Mouse (Mus musculus) CD4-positive naive resting alpha-beta T cell, adult 76 days (primary cell): ENCODE results near the gene Chrna10. TPM values are rescaled to one million over a fixed set of nuclear protein-coding genes. Genes with fewer than 3 reads are reported as not detected.

Experiments used
- total RNA-seq: library from RNA; stranded (reverse); gene quantifications from one replicate; pipeline ENCODE4 v1.2.4, GENCODE M21; 2023

The Chrna10 gene
- not detected for total RNA-seq

DNA sequence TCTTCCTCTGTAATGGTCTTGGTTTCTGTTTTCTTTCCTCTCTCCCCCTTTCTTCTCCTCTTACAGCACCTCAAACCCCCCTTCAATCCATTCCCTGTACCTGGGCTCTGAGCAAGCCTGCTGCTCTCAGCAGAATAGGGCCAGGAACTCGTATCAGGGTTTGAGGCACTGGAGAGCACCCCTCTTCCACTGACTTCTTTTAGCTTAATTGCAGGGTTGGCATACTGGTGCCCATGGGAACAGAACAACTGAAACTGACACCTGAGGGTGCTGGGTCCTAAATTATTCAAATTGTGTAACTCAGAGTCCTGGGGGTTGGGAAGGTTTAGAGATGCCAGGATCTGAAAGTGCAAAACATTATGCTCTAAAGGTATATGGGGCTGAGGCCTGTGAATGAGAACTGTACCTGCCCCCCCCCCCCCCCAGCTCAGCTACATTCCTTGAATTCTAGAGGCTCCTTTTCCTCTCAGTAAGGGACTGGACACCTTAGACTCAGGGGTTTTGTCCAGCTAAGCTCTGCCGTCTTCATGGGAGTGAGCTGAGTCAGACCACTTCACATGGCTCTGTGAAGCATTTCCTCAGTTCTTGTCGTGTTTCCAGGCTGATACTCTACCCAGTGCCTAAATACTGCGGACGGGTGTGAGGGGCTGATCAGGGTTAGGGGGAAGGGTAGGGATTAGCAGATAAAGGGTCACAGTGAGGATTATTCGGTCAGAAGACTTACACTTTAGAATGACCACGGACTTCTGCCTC is at the start of gene Chrna10:
TSS of gene Chrna10 (minus strand) at position 250 of the 753 bp plus-strand sequence.

GRCm38 (mm10) chr7:102109171-102109570 is 7.5 kb downstream of the Chrna10 start, which contains the start of gene Art5:
Art5 (minus strand) TSS chr7:102109489.

GRCm38 (mm10) chr7:102101487-102101886 is 15.1 kb downstream of the Chrna10 start, which contains the start of gene Art1:
Art1 (plus strand) TSS chr7:102101743.

GRCm38 (mm10) chr7:102082816-102083215 is 33.8 kb downstream of the Chrna10 start, which contains the start of gene Trpc2:
Trpc2 (plus strand) TSS chr7:102083116.

GRCm38 (mm10) chr7:102065046-102065891 is 51.4 kb downstream of the Chrna10 start, which contains the start of the genes Rnf121, Xndc1 and Xntrpc:
Rnf121 (minus strand) TSS chr7:102065469.
Xndc1 (plus strand) TSS chr7:102065511.
Xntrpc (plus strand) TSS chr7:102065713.

Other genes with a start within 250 kb of the Chrna10 start
- not detected for gene Folr1, start 246.0 kb downstream of the Chrna10 start, total RNA-seq
- 56.0 TPM for gene Lamtor1, start 210.9 kb downstream of the Chrna10 start, total RNA-seq
- gene Tomt, start 210.5 kb downstream of the Chrna10 start, total RNA-seq, result not detected
- gene Lrrc51, start 182.9 kb downstream of the Chrna10 start, total RNA-seq, result 0.91 TPM
- gene Numa1, start 182.7 kb downstream of the Chrna10 start, total RNA-seq, result 296 TPM
- gene Il18bp, start 98.1 kb downstream of the Chrna10 start, total RNA-seq, result 10.1 TPM
- 28.5 TPM for gene Rnf121, start 51.4 kb downstream of the Chrna10 start, total RNA-seq
- gene Xndc1, start 51.3 kb downstream of the Chrna10 start, total RNA-seq, result 40.2 TPM
- 1.6 TPM for gene Xntrpc, start 51.1 kb downstream of the Chrna10 start, total RNA-seq
- 5.0 TPM for gene Trpc2, start 33.7 kb downstream of the Chrna10 start, total RNA-seq
- not detected for gene Art1, start 15.1 kb downstream of the Chrna10 start, total RNA-seq
- gene Art5, start 7.3 kb downstream of the Chrna10 start, total RNA-seq, result 1.3 TPM
- gene Nup98, start 93.3 kb upstream of the Chrna10 start, total RNA-seq, result 133 TPM
- gene Pgap2, start 93.4 kb upstream of the Chrna10 start, total RNA-seq, result 37.7 TPM
- 161 TPM for gene Rhog, start 139.2 kb upstream of the Chrna10 start, total RNA-seq
- 161 TPM for gene Stim1, start 151.0 kb upstream of the Chrna10 start, total RNA-seq